Mouse (Mus musculus) heart, postnatal 14 days (tissue): ENCODE data around the gene Dab2ip. TPM values are rescaled to one million over a fixed set of nuclear protein-coding genes. Genes with fewer than 3 reads are reported as not detected.

ENCODE experiments used
- DNase-seq, 2 experiments: peaks; one replicate each; pipeline ENCODE4 v3.0.0; 2021 to 2022
- intact Hi-C: fragments of 180-260 bp; cut with DNase I; formaldehyde crosslinking; loops from one replicate; pipeline ENCODE4 v1.15.1; 2025
- total RNA-seq, 2 experiments: library from RNA; stranded (reverse); gene quantifications; 2 replicates each; pipeline ENCODE4 v1.2.3; 2021

Gene Dab2ip
- total RNA-seq, 2 experiments from 2014 or later, result 51.1 to 55.8 TPM

DNA sequence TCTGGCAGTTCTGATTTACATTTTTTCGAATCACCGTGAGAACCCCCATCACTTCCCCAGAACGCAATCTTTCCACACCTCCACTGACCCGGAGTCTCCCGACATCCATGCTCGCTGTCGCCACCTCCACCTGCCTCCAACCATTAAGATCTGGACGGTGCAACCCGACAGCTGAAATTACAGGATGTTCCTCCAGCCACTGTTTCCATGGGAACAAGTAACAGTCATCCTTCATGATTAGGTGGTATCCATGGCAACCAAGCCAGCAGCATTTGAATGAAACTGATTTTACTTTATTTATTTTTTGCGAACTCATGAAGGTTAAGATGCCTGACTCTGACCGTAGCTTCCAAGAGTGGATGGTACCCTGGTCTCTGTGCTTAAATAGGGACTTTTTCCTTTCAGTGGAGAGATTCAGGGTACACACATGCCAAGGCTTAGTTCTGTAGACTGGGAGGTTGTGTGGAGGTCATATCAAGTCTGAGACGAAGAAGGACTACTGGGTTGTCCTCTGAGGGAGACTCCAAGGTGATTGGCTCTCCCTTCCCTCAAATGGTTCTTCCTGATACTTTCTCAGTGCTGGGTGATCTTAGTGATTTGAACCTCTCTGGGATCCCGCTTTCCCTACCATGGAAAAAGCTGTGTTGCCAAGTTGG is 79.9 kb downstream of the Dab2ip start:
- DNase-seq, result no peak
- intact Hi-C loops, result no loop called here

DNA sequence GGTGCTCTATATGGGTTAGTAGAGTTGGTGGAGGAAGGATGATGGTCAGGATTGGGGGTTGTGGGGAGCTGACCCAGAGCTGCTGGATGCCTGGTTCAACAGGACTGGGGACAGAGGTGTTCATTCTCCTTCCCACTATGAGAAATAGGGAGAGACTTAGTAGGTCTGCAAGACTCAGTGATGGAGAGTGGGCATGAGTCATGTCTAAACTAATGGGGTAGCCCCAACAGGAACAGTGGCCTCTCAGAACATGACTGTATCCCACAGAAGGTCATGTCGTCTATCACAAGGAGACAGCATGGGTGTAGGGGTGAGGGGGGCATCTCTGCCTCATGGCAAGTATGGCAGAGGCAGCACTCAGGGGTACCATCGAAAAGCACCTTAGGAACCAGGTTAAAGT is 81.7 kb downstream of the Dab2ip start:
- no peak for DNase-seq
- intact Hi-C loops, result no loop called here

DNA sequence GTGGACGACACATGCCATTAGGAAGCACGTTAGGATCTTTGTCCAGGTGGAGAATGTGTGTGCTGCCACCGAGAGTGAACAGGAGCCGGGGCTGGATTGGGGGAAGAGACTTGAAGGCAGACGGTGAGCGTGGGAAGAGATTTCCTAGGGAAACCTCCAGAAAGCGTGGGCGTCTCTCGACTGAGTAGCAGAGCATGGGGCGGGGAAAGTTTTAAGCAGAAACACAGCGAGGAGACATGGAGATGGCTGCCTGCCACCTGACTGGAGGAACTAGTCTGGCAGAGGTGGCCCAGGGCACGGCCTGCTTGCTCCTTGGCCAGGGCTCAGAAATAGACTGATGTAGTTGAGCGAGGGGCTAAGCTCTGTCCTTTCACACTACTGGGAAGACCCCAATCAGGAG is 82.5 kb downstream of the Dab2ip start:
- intact Hi-C loops, result no loop called here
- DNase-seq, result peak; percentile 56 to 63

- intact Hi-C loops, result no loop called here
- DNase-seq, result peak; percentile 55 to 57
Measured at GRCm38 (mm10) chr2:35642224-35642623, 84.2 kb downstream of the Dab2ip start.

- intact Hi-C loops, result no loop called here
- no peak for DNase-seq
Measured at GRCm38 (mm10) chr2:35646553-35646952, 88.5 kb downstream of the Dab2ip start.

GRCm38 (mm10) chr2:35649708-35650107 is 91.6 kb downstream of the Dab2ip start:
- intact Hi-C loops, result loop anchor here (2.0 kb wide), 4 partner anchors 79 to 281 kb away; no protein-coding TSS in a partner anchor

DNA sequence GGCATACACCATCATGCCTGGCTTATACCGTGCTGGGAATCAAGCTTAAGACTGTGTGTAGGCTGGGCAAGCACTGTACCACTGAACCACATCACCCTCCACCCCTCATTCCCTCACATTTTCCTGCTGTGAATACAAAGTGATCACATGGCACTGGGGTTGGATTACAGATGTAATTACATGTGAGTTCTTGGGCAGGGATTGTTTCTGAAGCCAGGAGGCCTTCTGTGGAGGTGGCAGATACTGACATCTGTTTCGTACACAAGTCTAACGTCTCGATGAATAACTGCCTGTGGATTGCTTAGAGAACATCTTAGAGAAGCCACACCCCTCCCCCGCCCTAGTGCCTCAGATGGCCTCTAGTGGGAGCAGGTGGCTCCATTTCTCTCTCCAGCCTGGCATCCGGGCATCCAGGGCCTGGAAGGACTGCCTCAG is 93.2 kb downstream of the Dab2ip start:
- peak; percentile 37 to 52 for DNase-seq
- intact Hi-C loops, result loop anchor here (2.0 kb wide), 1 partner anchor 77 kb away; no protein-coding TSS in a partner anchor

More at GRCm38 (mm10) chr2:35649708-35650107, 91.6 kb downstream of the Dab2ip start:
- peak; percentile 89 to 93 for DNase-seq

- DNase-seq, result no peak
- intact Hi-C loops, result no loop called here
Measured at GRCm38 (mm10) chr2:35652984-35653383, 94.9 kb downstream of the Dab2ip start.

DNA sequence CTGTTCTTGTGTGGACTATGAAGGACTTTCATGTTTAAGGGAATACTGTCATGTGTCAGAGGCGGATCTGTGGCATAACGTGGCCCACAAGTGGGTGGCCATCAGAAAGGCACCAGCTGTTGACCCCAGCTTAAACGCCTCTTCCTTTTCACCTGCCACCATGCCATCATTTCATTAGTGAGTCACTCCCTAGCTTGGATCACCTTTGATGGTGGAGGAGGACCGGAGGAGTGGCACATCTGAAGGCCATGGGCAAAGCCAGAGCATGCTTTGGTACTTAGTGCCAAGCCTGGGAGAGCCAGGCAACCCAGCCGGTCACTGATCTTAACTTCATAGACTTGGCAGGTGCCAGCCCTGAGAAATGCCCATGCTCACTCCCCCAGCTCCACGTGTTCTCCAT is 96.7 kb downstream of the Dab2ip start:
- DNase-seq, result no peak
- intact Hi-C loops, result no loop called here

GRCm38 (mm10) chr2:35655996-35656395 is 97.9 kb downstream of the Dab2ip start:
- no peak for DNase-seq
- intact Hi-C loops, result no loop called here

DNA sequence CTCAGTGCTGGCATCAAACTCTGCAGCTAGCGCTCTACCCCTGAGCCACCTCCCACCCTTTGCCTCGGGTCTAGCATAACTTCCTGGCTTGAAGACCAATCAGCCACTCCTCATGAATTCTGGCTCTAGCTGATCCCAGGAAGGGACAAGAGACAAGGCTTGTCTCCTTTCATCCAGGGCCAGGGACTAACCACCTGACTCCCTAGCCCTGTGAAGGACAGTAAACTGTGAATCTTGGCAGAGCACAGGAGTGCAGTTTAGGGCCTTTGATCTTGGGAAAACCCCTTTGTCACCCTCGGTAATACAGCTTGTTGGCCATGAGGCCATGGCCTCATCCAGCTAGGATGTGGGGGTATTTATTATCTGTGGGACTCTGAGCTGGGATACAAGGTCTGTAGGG is 100.2 kb downstream of the Dab2ip start:
- intact Hi-C loops, result no loop called here
- no peak for DNase-seq

DNA sequence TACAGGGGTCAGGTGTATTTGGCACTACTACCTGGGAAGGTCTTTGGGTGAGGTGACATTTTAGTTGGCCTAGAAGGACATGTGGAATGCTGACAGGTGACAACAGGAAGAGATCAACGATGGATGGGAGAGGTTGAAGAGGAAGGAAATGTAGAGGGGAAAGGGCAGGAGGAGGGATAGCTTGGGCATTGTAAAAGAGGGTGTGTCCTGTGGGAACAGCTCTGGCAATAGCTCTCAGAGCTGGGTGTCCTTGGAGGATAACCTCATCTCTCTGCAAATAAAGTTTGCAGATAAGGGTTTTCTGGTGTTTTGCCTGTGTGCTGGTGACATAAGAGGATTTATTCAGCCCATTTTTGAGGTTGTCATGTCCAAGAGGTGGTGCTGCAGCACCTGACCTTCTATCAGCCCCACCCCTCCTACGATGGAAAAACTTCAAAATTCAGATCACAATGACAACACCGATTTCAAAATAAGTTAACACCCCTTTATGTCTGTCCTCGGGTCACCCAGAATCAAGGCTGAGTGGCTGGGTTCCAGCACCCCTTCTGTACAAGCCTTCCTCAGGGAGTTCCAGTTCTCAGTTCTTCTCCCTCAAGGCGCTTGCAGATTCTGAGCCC is 101.6 kb downstream of the Dab2ip start:
- no peak for DNase-seq
- intact Hi-C loops, result loop anchor here (2.0 to 5.0 kb wide), 3 partner anchors 38 to 69 kb away; no protein-coding TSS in a partner anchor

- intact Hi-C loops, result loop anchor here (2.0 to 5.0 kb wide), 3 partner anchors 36 to 68 kb away; no protein-coding TSS in a partner anchor
- DNase-seq, result peak; percentile 86 to 88
Measured at GRCm38 (mm10) chr2:35660953-35661374, 102.9 kb downstream of the Dab2ip start.

- peak; percentile 73 to 80 for DNase-seq
Measured at GRCm38 (mm10) chr2:35661454-35662000, 103.5 kb downstream of the Dab2ip start.

DNA sequence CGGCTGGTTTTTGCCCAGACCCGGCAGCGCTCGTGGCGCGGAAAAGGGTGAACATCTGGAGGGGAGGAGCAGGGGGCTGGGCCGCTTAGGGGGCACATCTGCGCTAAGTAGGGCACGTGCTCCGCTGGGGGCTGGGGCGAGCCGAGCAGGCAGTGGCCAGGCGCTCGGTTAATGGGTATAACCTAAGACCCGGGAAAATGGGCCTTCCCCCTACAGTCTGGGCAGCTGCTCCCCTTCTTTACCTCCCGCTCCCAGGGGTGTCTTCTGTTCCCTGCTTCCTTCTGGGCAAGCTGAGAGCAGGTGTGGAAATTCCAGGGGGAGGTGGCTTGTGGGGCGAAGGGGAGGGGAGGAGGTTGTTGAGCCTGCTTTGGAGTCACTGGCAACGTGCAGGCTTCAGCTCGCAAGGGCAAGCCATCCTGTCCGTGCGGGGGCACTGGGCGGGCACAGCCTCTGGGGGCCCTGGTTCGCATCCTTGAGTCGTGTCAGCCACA is 104.0 kb downstream of the Dab2ip start:
- intact Hi-C loops, result loop anchor here (5.0 kb wide), 2 partner anchors 35 to 50 kb away; no protein-coding TSS in a partner anchor
- DNase-seq, result peak in 1 of 2 experiments; percentile 41

More at GRCm38 (mm10) chr2:35661454-35662000, 103.5 kb downstream of the Dab2ip start:
- intact Hi-C loops, result loop anchor here (2.0 to 5.0 kb wide), 3 partner anchors 36 to 67 kb away; no protein-coding TSS in a partner anchor

DNA sequence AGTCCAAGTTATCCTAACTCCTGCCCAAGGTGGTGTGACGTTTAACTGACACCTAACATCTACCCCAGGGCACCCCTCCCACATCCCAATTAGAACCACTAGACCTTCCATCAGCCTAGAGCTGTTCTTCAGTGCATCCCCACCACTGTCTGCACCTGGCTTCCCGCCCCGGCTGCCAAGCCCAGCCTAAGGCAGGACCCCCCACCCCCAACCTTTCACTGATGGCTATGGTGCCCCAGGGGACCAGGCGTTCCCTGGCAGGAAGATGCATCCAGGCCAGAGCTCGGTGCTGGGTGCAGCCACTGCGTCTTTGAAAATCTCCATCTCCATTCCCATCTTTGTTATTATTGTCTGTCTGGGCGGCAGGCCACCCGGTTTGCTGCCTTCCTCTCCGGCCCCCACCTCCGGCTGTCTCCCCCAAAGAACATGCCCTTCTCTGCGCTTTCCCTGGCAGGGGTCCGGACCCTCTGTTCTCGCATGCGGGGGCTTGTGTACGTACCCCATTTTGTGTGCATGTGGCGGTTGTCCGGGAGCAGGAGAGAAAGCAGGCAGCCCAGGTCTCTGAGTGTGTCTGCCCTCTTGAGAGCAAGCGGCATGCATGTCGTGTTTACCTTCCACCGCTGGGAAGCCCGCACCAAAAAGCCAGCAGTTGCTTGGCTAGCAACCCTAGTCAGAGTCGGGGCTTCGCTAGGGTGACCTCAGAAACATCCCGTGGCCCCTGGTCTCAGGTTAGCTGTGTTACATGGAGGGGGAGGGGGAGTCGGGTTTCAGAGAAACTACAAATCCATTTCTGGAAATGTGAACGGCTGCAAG is 104.9 kb downstream of the Dab2ip start:
- intact Hi-C loops, result loop anchor here (5.0 kb wide), 2 partner anchors 34 to 49 kb away; no protein-coding TSS in a partner anchor
- DNase-seq, result no peak

DNA sequence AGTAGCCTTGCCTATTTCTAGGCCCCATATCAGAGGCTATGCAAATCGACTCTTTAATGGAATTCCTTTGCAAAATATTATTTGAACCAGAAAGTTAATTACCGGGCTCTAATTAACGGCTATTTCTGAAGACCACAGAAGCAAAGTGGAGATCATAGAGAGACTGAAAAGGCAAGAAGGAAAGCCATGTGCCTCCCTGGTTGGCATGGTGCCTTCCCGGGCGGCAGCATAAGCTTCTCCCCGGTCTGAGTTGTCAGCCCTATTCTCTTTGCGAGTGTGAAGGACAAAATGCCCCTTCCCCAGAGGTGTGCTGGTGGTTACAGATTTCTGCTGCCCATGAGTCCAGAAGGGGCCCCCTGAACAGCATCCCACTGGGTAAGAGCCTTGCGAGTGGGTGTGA is 109.7 kb downstream of the Dab2ip start:
- intact Hi-C loops, result no loop called here

GRCm38 (mm10) chr2:35669217-35669616 is 111.2 kb downstream of the Dab2ip start:
- intact Hi-C loops, result no loop called here
- no peak for DNase-seq

More for the DNA sequence above, 109.7 kb downstream of the Dab2ip start:
- DNase-seq, result no peak

DNA sequence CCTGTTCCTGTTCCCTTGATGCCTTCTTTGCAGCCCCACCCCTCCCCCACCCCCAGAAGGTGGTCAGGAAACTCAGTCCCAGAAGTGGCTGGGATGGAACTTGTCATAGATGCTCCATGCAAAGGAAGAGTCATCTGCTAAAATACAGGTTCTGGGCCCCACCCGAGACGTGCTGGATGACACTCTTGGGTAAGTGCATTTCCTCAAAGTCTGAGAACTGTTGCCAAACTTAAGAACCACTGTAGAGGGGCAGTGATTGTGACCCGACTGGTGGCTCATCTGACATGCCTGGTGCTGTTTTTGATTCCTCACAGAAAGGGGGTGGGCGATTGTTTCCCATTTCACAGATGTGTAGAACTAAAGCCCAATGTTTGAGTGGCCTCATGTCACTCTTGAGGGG is 111.7 kb downstream of the Dab2ip start:
- intact Hi-C loops, result no loop called here
- no peak for DNase-seq

DNA sequence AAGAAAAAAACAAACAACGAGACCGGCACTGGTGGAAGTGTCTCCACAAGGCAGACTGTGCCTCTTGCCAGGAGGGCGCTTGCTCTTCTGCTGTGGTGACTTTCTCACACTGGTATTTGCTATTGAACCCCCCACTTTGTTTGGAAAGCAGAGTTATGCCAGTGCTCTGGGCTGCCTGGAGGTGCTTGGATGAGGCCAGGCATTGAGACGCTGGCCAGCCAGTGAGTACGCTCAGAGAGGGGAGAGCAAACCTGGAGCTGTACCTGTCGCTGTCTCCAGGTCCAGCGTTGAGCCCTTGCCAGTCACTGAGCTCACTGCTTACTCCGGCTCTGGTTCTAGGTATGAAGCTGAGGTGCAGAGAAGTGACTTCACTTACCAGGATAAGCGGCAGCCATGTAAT is 112.2 kb downstream of the Dab2ip start:
- no peak for DNase-seq
- intact Hi-C loops, result no loop called here
